Mouse (Mus musculus) v-Abl transformed pro-B cells (cell line): Measurements from ENCODE around the gene Aurkb.
"Not testable (repeated sequence)": the region's sequence is repeated elsewhere in the genome, so short reads cannot be mapped to it uniquely, and the experiment has no call there.

Experiments
- in situ Hi-C, 2 experiments: fragments of 400-800 bp; cut with MboI; formaldehyde crosslinking; loops; one replicate each; pipeline ENCODE4 v1.15.1; 2025; ENCODE audit not compliant: unreplicated experiment in 2 of 2

Aurkb gene

GRCm38 (mm10) chr11:69093856-69094255, 48.4 kb downstream of the Aurkb start:
- in situ Hi-C loops, result not testable (repeated sequence)

GRCm38 (mm10) chr11:69094697-69095429, 49.4 kb downstream of the Aurkb start, which contains the start of gene Per1:
Gene Per1, plus strand, starts transcription at chr11:69095217.
- in situ Hi-C loops, result no loop called here

- in situ Hi-C loops, result no loop called here
Observed at GRCm38 (mm10) chr11:69095511-69096231, 50.2 kb downstream of the Aurkb start.

GRCm38 (mm10) chr11:69096360-69096986, 51.0 kb downstream of the Aurkb start:
- in situ Hi-C loops, result no loop called here

- in situ Hi-C loops, result no loop called here
Observed at GRCm38 (mm10) chr11:69096987-69097900, 51.8 kb downstream of the Aurkb start.

- in situ Hi-C loops, result no loop called here
Observed at GRCm38 (mm10) chr11:69098039-69098761, 52.8 kb downstream of the Aurkb start.

GRCm38 (mm10) chr11:69098762-69099091, 53.3 kb downstream of the Aurkb start:
- in situ Hi-C loops, result no loop called here

- in situ Hi-C loops, result no loop called here
Observed at GRCm38 (mm10) chr11:69099177-69099914, 53.9 kb downstream of the Aurkb start.

- in situ Hi-C loops, result no loop called here
Observed at GRCm38 (mm10) chr11:69099915-69100345, 54.5 kb downstream of the Aurkb start.

- in situ Hi-C loops, result no loop called here
Observed at GRCm38 (mm10) chr11:69100639-69101360, 55.4 kb downstream of the Aurkb start.
